Mouse (Mus musculus): ENCODE data around the gene Mug2. TPM values are rescaled to one million over a fixed set of nuclear protein-coding genes. Genes with fewer than 3 reads are reported as not detected.
"Not testable (repeated sequence)": the region's sequence is repeated elsewhere in the genome, so short reads cannot be mapped to it uniquely, and the experiment has no call there.

Gene Mug2
- polyA plus RNA-seq (2012; rRNA removed) = 0.07 TPM in 1 of 2 replicates, not detected in the other

GRCm38 (mm10) chr6:122006461-122006860 lies at the start of gene Mug2:
Gene Mug2 (plus strand): TSS chr6:122006761.
- H3K4me1 ChIP-seq (ENCODE audit: control insufficient read depth, insufficient read depth, low read length); DNase-seq; H3K4me3 ChIP-seq (replicated peaks; ENCODE audit: extremely low read depth, low read depth, low read length): not testable (repeated sequence)
- WGBS = no CpG with 5 or more reads among the region's 3 CpGs

GRCm38 (mm10) chr6:121957803-121958349 lies 48.7 kb upstream of the Mug2 start:
- not testable (repeated sequence) for H3K4me1 ChIP-seq (ENCODE audit: control insufficient read depth, insufficient read depth, low read length); DNase-seq; H3K4me3 ChIP-seq (replicated peaks; ENCODE audit: extremely low read depth, low read depth, low read length)
- WGBS = 86% methylated on average over 16 of the region's 16 CpGs

DNA sequence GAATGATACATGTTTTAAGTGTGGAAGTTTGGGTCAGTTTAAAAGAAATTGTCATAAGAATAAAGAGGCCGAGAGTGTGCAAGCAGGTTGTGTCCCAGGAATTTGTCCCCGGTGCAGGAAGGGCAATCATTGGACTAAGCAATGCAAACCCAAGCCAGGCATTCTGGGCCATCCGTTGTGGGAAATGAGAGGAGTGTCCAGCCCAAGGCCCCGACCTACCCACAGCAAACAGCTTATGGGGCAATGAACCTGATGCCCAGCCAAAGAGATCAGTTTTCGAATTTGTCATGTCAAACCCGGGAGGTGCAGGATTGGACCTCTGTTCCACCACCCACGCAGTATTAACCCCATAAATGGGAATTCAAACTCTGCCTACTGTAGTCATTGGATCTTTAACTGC lies 30.9 kb upstream of the Mug2 start:
- WGBS = 71% methylated on average over 7 of the region's 7 CpGs
- no peak overlapping the region for H3K4me3 ChIP-seq (replicated peaks; ENCODE audit: extremely low read depth, low read depth, low read length)
- H3K4me1 ChIP-seq (ENCODE audit: control insufficient read depth, insufficient read depth, low read length) = no peaks in the 10 kb centered on the region
- no peak for TF ChIP-seq CTCF (IDR thresholded peaks at IDR 0.05; ENCODE audit: insufficient read depth, low read length)
- TF ChIP-seq POLR2A (IDR thresholded peaks at IDR 0.05; ENCODE audit: borderline replicate concordance, extremely low read depth, low read depth, low read length) = no peak
- DNase-seq = no peak

DNA sequence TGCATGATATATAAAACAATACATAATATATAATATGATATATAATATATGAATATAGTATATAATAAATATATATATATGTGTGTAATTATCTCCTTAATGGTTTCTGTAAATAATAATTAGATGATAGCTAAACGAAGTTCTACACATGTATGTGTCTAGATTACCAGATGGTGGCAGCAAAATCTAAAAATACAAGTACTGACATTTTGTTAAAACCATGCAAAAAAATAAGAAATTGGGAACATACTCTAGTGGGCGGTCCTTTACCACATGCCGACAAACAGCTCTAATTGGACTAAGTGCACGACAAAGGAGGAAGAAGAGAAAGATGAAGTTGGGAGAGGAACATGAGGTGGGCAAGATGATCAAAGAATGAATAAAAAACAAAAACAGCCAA lies 94.3 kb downstream of the Mug2 start:
- Histone ChIP-seq H3K4me1 (ENCODE audit: control insufficient read depth, insufficient read depth, low read length) (no peaks in the 10 kb centered on the region), H3K4me3 (replicated peaks; ENCODE audit: extremely low read depth, low read depth, low read length) (no peak overlapping the region)
- DNase-seq = no peak
- WGBS = 73% methylated on average over 4 of the region's 4 CpGs
- TF ChIP-seq CTCF (IDR thresholded peaks at IDR 0.05; ENCODE audit: insufficient read depth, low read length) (no peak), POLR2A (IDR thresholded peaks at IDR 0.05; ENCODE audit: borderline replicate concordance, extremely low read depth, low read depth, low read length) (no peak)

DNA sequence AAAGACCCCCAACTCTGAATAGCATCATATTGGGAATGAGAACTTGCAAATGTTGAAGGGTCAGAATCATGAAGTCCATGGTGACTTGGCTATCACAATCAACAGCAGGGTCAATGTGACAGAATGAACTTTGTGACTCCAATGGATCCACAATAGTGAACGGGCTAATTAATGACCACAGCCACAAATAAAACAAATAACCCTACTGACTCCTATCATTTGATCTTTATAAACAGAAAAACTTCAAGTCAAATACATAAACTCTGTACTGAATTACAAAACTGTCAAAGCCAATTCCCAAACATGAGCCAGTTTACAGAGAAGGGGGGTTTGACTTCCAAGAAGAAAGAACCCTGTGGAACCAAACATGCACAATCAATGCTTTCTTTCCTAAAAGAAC lies 95.1 kb downstream of the Mug2 start:
- H3K4me1 ChIP-seq (ENCODE audit: control insufficient read depth, insufficient read depth, low read length) = no peaks in the 10 kb centered on the region
- 50% methylated on average over 1 of the region's 1 CpGs for WGBS
- H3K4me3 ChIP-seq (replicated peaks; ENCODE audit: extremely low read depth, low read depth, low read length) = no peak overlapping the region
- no peak for TF ChIP-seq POLR2A (IDR thresholded peaks at IDR 0.05; ENCODE audit: borderline replicate concordance, extremely low read depth, low read depth, low read length)
- no peak for TF ChIP-seq CTCF (IDR thresholded peaks at IDR 0.05; ENCODE audit: insufficient read depth, low read length)
- DNase-seq = no peak

DNA sequence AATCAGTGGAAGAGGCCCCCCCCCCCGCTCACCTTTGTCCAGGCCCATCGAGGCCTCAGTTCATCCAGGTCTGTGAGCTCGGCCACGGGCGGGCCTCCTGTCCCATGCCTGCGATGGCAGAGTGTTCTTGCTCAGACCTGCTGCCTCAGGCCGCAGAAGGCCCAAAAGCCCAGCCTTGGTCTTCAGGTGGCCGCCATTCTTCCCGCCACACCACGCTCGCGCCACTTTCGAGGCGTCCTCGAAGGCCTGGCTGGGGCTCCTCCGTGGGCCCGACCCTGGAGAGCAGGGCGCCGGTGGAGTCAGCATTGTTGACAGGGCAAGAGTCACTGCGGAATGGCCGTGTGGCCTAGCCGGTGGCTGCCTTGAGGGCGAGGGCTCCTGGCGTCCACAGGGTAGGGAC lies 110.4 kb downstream of the Mug2 start:
- no peak for DNase-seq
- WGBS = 90% methylated on average over 24 of the region's 24 CpGs
- H3K4me1 ChIP-seq (ENCODE audit: control insufficient read depth, insufficient read depth, low read length) = no peaks in the 10 kb centered on the region
- TF ChIP-seq CTCF (IDR thresholded peaks at IDR 0.05; ENCODE audit: insufficient read depth, low read length) (no peak), POLR2A (IDR thresholded peaks at IDR 0.05; ENCODE audit: borderline replicate concordance, extremely low read depth, low read depth, low read length) (no peak)
- no peak overlapping the region for H3K4me3 ChIP-seq (replicated peaks; ENCODE audit: extremely low read depth, low read depth, low read length)

GRCm38 (mm10) chr6:122129521-122129920 lies 123.0 kb downstream of the Mug2 start:
- 51% methylated on average over 2 of the region's 2 CpGs for WGBS
- no peak for DNase-seq
- Histone ChIP-seq H3K4me3 (replicated peaks; ENCODE audit: extremely low read depth, low read depth, low read length) (no peak overlapping the region), H3K4me1 (ENCODE audit: control insufficient read depth, insufficient read depth, low read length) (no peaks in the 10 kb centered on the region)
- TF ChIP-seq CTCF (IDR thresholded peaks at IDR 0.05; ENCODE audit: insufficient read depth, low read length) (no peak), POLR2A (IDR thresholded peaks at IDR 0.05; ENCODE audit: borderline replicate concordance, extremely low read depth, low read depth, low read length) (no peak)

Other genes with a start within 250 kb of the Mug2 start
- gene Mug1, start 168.2 kb upstream of the Mug2 start, polyA plus RNA-seq (2012; rRNA removed) = 0.16 and 0.39 TPM in 2 replicates

Data from lung, adult 2 months (tissue).